Mouse (Mus musculus): ENCODE measurements around the gene Ptov1. TPM values are rescaled to one million over a fixed set of nuclear protein-coding genes. Genes with fewer than 3 reads are reported as not detected.
A peak's percentile ranks its signal among the peaks of the same experiment; 100 is the strongest.

The Ptov1 gene
- polyA plus RNA-seq, 1 experiment from 2014 or later, result 266 TPM

MicroRNAs encoded within 50 kb of the gene (microRNA counts, 519-probe panel; counts per million panel counts)
- 209 counts per million, percentile 61 among the panel's probes with 10 or more counts for microRNA mmu-miR-707

Small RNA genes within 50 kb of the gene (microRNA-seq; reads per million reads assigned to microRNA genes)
- gene Mir707, result not detected

Other genes starting within 250 kb of the Ptov1 start
- gene Myh14, start 198.9 kb downstream of the Ptov1 start, polyA plus RNA-seq (2015; fragmentation: Nextera tagmentation; extraction: Ambion mirVana), result 0.59 and 0.99 TPM in 2 replicates
- not detected in 2 replicates for gene Izumo2, start 161.0 kb downstream of the Ptov1 start, polyA plus RNA-seq (2015; fragmentation: Nextera tagmentation; extraction: Ambion mirVana)
- gene Vrk3, start 121.4 kb downstream of the Ptov1 start, polyA plus RNA-seq (2015; fragmentation: Nextera tagmentation; extraction: Ambion mirVana), result 30.7 and 34.7 TPM in 2 replicates
- 0.55 and 0.62 TPM in 2 replicates for gene Zfp473, start 118.7 kb downstream of the Ptov1 start, polyA plus RNA-seq (2015; fragmentation: Nextera tagmentation; extraction: Ambion mirVana)
- gene Nup62, start 53.7 kb downstream of the Ptov1 start, polyA plus RNA-seq (2015; fragmentation: Nextera tagmentation; extraction: Ambion mirVana), result 77.5 and 80.3 TPM in 2 replicates
- gene Il4i1, start 53.4 kb downstream of the Ptov1 start, polyA plus RNA-seq (2015; fragmentation: Nextera tagmentation; extraction: Ambion mirVana), result 0.51 and 0.70 TPM in 2 replicates
- 2.4 and 2.7 TPM in 2 replicates for gene Atf5, start 53.1 kb downstream of the Ptov1 start, polyA plus RNA-seq (2015; fragmentation: Nextera tagmentation; extraction: Ambion mirVana)
- 96.5 and 101 TPM in 2 replicates for gene Akt1s1, start 20.8 kb downstream of the Ptov1 start, polyA plus RNA-seq (2015; fragmentation: Nextera tagmentation; extraction: Ambion mirVana)
- 56.1 and 57.0 TPM in 2 replicates for gene Tbc1d17, start 20.7 kb downstream of the Ptov1 start, polyA plus RNA-seq (2015; fragmentation: Nextera tagmentation; extraction: Ambion mirVana)
- gene Pnkp, start 12.6 kb downstream of the Ptov1 start, polyA plus RNA-seq (2015; fragmentation: Nextera tagmentation; extraction: Ambion mirVana), result 24.0 and 24.3 TPM in 2 replicates
- gene Med25, start 22.9 kb upstream of the Ptov1 start, polyA plus RNA-seq (2015; fragmentation: Nextera tagmentation; extraction: Ambion mirVana), result 72.6 and 73.1 TPM in 2 replicates
- gene Fuz, start 26.3 kb upstream of the Ptov1 start, polyA plus RNA-seq (2015; fragmentation: Nextera tagmentation; extraction: Ambion mirVana), result 13.6 and 14.6 TPM in 2 replicates
- 55.5 and 56.8 TPM in 2 replicates for gene Ap2a1, start 59.7 kb upstream of the Ptov1 start, polyA plus RNA-seq (2015; fragmentation: Nextera tagmentation; extraction: Ambion mirVana)
- 0.11 and 0.14 TPM in 2 replicates for gene Tsks, start 73.4 kb upstream of the Ptov1 start, polyA plus RNA-seq (2015; fragmentation: Nextera tagmentation; extraction: Ambion mirVana)
- gene Cpt1c, start 105.1 kb upstream of the Ptov1 start, polyA plus RNA-seq (2015; fragmentation: Nextera tagmentation; extraction: Ambion mirVana), result 9.8 and 10.3 TPM in 2 replicates
- 438 and 486 TPM in 2 replicates for gene Prmt1, start 116.8 kb upstream of the Ptov1 start, polyA plus RNA-seq (2015; fragmentation: Nextera tagmentation; extraction: Ambion mirVana)
- gene Irf3, start 127.9 kb upstream of the Ptov1 start, polyA plus RNA-seq (2015; fragmentation: Nextera tagmentation; extraction: Ambion mirVana), result 63.6 and 68.1 TPM in 2 replicates
- 36.0 and 36.3 TPM in 2 replicates for gene Bcl2l12, start 128.9 kb upstream of the Ptov1 start, polyA plus RNA-seq (2015; fragmentation: Nextera tagmentation; extraction: Ambion mirVana)
- gene Scaf1, start 146.6 kb upstream of the Ptov1 start, polyA plus RNA-seq (2015; fragmentation: Nextera tagmentation; extraction: Ambion mirVana), result 27.0 and 27.1 TPM in 2 replicates
- gene Rras, start 148.2 kb upstream of the Ptov1 start, polyA plus RNA-seq (2015; fragmentation: Nextera tagmentation; extraction: Ambion mirVana), result 71.6 and 82.6 TPM in 2 replicates
- 6.8 and 7.1 TPM in 2 replicates for gene Prr12, start 183.1 kb upstream of the Ptov1 start, polyA plus RNA-seq (2015; fragmentation: Nextera tagmentation; extraction: Ambion mirVana)
- gene Nosip, start 192.6 kb upstream of the Ptov1 start, polyA plus RNA-seq (2015; fragmentation: Nextera tagmentation; extraction: Ambion mirVana), result 46.6 and 49.6 TPM in 2 replicates
- gene Prrg2, start 192.9 kb upstream of the Ptov1 start, polyA plus RNA-seq (2015; fragmentation: Nextera tagmentation; extraction: Ambion mirVana), result 12.5 and 13.6 TPM in 2 replicates
- gene Rcn3, start 222.4 kb upstream of the Ptov1 start, polyA plus RNA-seq (2015; fragmentation: Nextera tagmentation; extraction: Ambion mirVana), result 271 and 277 TPM in 2 replicates
- gene Fcgrt, start 234.1 kb upstream of the Ptov1 start, polyA plus RNA-seq (2015; fragmentation: Nextera tagmentation; extraction: Ambion mirVana), result 38.0 and 38.1 TPM in 2 replicates